Mouse (Mus musculus): ENCODE measurements around the gene Pm20d1.

GRCm38 (mm10) chr1:131747761-131748160 is 49.4 kb upstream of the Pm20d1 start:
- no peak for TF ChIP-seq CTCF (conservative IDR thresholded peaks at IDR 0.05; ENCODE audit: low read length)
- no peak for TF ChIP-seq POU5F1 (IDR thresholded peaks at IDR 0.05; ENCODE audit: borderline replicate concordance, low read length)
- no peak for TF ChIP-seq NANOG (IDR thresholded peaks at IDR 0.05; ENCODE audit: borderline replicate concordance, low read length)

All from E14TG2a.4 (cell line).